Mouse (Mus musculus): ENCODE data around the gene Olfr1214. TPM values are rescaled to one million over a fixed set of nuclear protein-coding genes. Genes with fewer than 3 reads are reported as not detected.

Gene Olfr1214
- polyA plus RNA-seq, 1 experiment from 2014 or later = not detected

Other genes starting within 250 kb of the Olfr1214 start
- gene Olfr1198, start 241.3 kb downstream of the Olfr1214 start, polyA plus RNA-seq (2014; fragmentation: Nextera tagmentation; extraction: Ambion mirVana) = not detected in 2 replicates
- gene Olfr1199, start 232.2 kb downstream of the Olfr1214 start, polyA plus RNA-seq (2014; fragmentation: Nextera tagmentation; extraction: Ambion mirVana) = not detected in 2 replicates
- gene Olfr1200, start 222.2 kb downstream of the Olfr1214 start, polyA plus RNA-seq (2014; fragmentation: Nextera tagmentation; extraction: Ambion mirVana) = not detected in 2 replicates
- gene Olfr1201, start 199.6 kb downstream of the Olfr1214 start, polyA plus RNA-seq (2014; fragmentation: Nextera tagmentation; extraction: Ambion mirVana) = not detected in 2 replicates
- not detected in 2 replicates for gene Olfr1202, start 178.2 kb downstream of the Olfr1214 start, polyA plus RNA-seq (2014; fragmentation: Nextera tagmentation; extraction: Ambion mirVana)
- gene Olfr1205, start 162.9 kb downstream of the Olfr1214 start, polyA plus RNA-seq (2014; fragmentation: Nextera tagmentation; extraction: Ambion mirVana) = not detected in 2 replicates
- gene Olfr1204, start 143.4 kb downstream of the Olfr1214 start, polyA plus RNA-seq (2014; fragmentation: Nextera tagmentation; extraction: Ambion mirVana) = not detected in 2 replicates
- not detected in 2 replicates for gene Olfr1206, start 129.4 kb downstream of the Olfr1214 start, polyA plus RNA-seq (2014; fragmentation: Nextera tagmentation; extraction: Ambion mirVana)
- gene Olfr1208, start 90.3 kb downstream of the Olfr1214 start, polyA plus RNA-seq (2014; fragmentation: Nextera tagmentation; extraction: Ambion mirVana) = not detected in 2 replicates
- not detected in 2 replicates for gene Olfr1209, start 77.5 kb downstream of the Olfr1214 start, polyA plus RNA-seq (2014; fragmentation: Nextera tagmentation; extraction: Ambion mirVana)
- not detected in 2 replicates for gene Olfr1211, start 54.5 kb downstream of the Olfr1214 start, polyA plus RNA-seq (2014; fragmentation: Nextera tagmentation; extraction: Ambion mirVana)
- gene Olfr1212, start 38.7 kb downstream of the Olfr1214 start, polyA plus RNA-seq (2014; fragmentation: Nextera tagmentation; extraction: Ambion mirVana) = not detected in 2 replicates
- gene Gm13762, start 12.4 kb downstream of the Olfr1214 start, polyA plus RNA-seq (2014; fragmentation: Nextera tagmentation; extraction: Ambion mirVana) = not detected in 2 replicates
- gene Olfr1215, start 14.3 kb upstream of the Olfr1214 start, polyA plus RNA-seq (2014; fragmentation: Nextera tagmentation; extraction: Ambion mirVana) = not detected in 2 replicates
- not detected in 2 replicates for gene Olfr1216, start 25.7 kb upstream of the Olfr1214 start, polyA plus RNA-seq (2014; fragmentation: Nextera tagmentation; extraction: Ambion mirVana)
- not detected in 2 replicates for gene Olfr1217, start 39.4 kb upstream of the Olfr1214 start, polyA plus RNA-seq (2014; fragmentation: Nextera tagmentation; extraction: Ambion mirVana)
- gene Olfr1218, start 68.5 kb upstream of the Olfr1214 start, polyA plus RNA-seq (2014; fragmentation: Nextera tagmentation; extraction: Ambion mirVana) = not detected in 2 replicates
- not detected in 2 replicates for gene Olfr1219, start 90.9 kb upstream of the Olfr1214 start, polyA plus RNA-seq (2014; fragmentation: Nextera tagmentation; extraction: Ambion mirVana)
- not detected in 2 replicates for gene Olfr1220, start 114.2 kb upstream of the Olfr1214 start, polyA plus RNA-seq (2014; fragmentation: Nextera tagmentation; extraction: Ambion mirVana)
- gene Olfr1221, start 124.6 kb upstream of the Olfr1214 start, polyA plus RNA-seq (2014; fragmentation: Nextera tagmentation; extraction: Ambion mirVana) = not detected in 2 replicates
- gene Olfr1222, start 140.4 kb upstream of the Olfr1214 start, polyA plus RNA-seq (2014; fragmentation: Nextera tagmentation; extraction: Ambion mirVana) = not detected in 2 replicates
- not detected in 2 replicates for gene Olfr1223, start 158.9 kb upstream of the Olfr1214 start, polyA plus RNA-seq (2014; fragmentation: Nextera tagmentation; extraction: Ambion mirVana)
- not detected in 2 replicates for gene Olfr1224-ps1, start 171.4 kb upstream of the Olfr1214 start, polyA plus RNA-seq (2014; fragmentation: Nextera tagmentation; extraction: Ambion mirVana)
- not detected in 2 replicates for gene Olfr1225, start 182.0 kb upstream of the Olfr1214 start, polyA plus RNA-seq (2014; fragmentation: Nextera tagmentation; extraction: Ambion mirVana)
- not detected in 2 replicates for gene Olfr1226, start 207.4 kb upstream of the Olfr1214 start, polyA plus RNA-seq (2014; fragmentation: Nextera tagmentation; extraction: Ambion mirVana)

All from heart, embryonic 14.5 days (tissue).